Mouse (Mus musculus): ENCODE results near the gene Amh. TPM values are rescaled to one million over a fixed set of nuclear protein-coding genes. Genes with fewer than 3 reads are reported as not detected.
"Not testable (repeated sequence)": the region's sequence is repeated elsewhere in the genome, so short reads cannot be mapped to it uniquely, and the experiment has no call there.

Amh gene
- total RNA-seq, 2 experiments from 2014 or later: 1.6 to 1.9 TPM

GRCm38 (mm10) chr10:80823316-80823715, 18.3 kb downstream of the Amh start:
- intact Hi-C loops (cut with DNase I): no loop called here
- no peak for DNase-seq (ENCODE audit: low spot score in 2 of 2)

GRCm38 (mm10) chr10:80823847-80824643, 19.0 kb downstream of the Amh start:
- DNase-seq (ENCODE audit: low spot score in 2 of 2): no peak
- intact Hi-C loops (cut with DNase I): no loop called here

GRCm38 (mm10) chr10:80824827-80825226, 19.8 kb downstream of the Amh start:
- DNase-seq (ENCODE audit: low spot score in 2 of 2): no peak
- intact Hi-C loops (cut with DNase I): loop anchor here (5.0 kb wide), 1 partner anchor 52 kb away; no protein-coding TSS in a partner anchor

- intact Hi-C loops (cut with DNase I): loop anchor here (5.0 kb wide), 1 partner anchor 51 kb away; no protein-coding TSS in a partner anchor
Observed at GRCm38 (mm10) chr10:80826151-80827062, 21.4 kb downstream of the Amh start, which contains the start of gene Oaz1. Oaz1 (plus strand) TSS chr10:80826656.

GRCm38 (mm10) chr10:80827063-80827869, 22.2 kb downstream of the Amh start:
- no peak for DNase-seq (ENCODE audit: low spot score in 2 of 2)
- intact Hi-C loops (cut with DNase I): loop anchor here (5.0 kb wide), 1 partner anchor 50 kb away; no protein-coding TSS in a partner anchor

More at GRCm38 (mm10) chr10:80826151-80827062, 21.4 kb downstream of the Amh start, which contains the start of gene Oaz1:
- peak; percentile 99 to 100 for DNase-seq (ENCODE audit: low spot score in 2 of 2)

- DNase-seq (ENCODE audit: low spot score in 2 of 2): no peak
- intact Hi-C loops (cut with DNase I): loop anchor here (5.0 kb wide), 1 partner anchor 49 kb away; no protein-coding TSS in a partner anchor
Observed at GRCm38 (mm10) chr10:80827870-80828420, 22.9 kb downstream of the Amh start.

GRCm38 (mm10) chr10:80828587-80828986, 23.5 kb downstream of the Amh start:
- DNase-seq (ENCODE audit: low spot score in 2 of 2): not testable (repeated sequence)
- intact Hi-C loops (cut with DNase I): loop anchor here (5.0 kb wide), 1 partner anchor 49 kb away; no protein-coding TSS in a partner anchor

GRCm38 (mm10) chr10:80829359-80830278, 24.6 kb downstream of the Amh start:
- intact Hi-C loops (cut with DNase I): loop anchor here (5.0 kb wide), 2 partner anchors 48 to 168 kb away; no protein-coding TSS in a partner anchor
- no peak for DNase-seq (ENCODE audit: low spot score in 2 of 2)

- intact Hi-C loops (cut with DNase I): loop anchor here (5.0 kb wide), 1 partner anchor 166 kb away; no protein-coding TSS in a partner anchor
- DNase-seq (ENCODE audit: low spot score in 2 of 2): no peak
Observed at GRCm38 (mm10) chr10:80831136-80831535, 26.1 kb downstream of the Amh start.

- DNase-seq (ENCODE audit: low spot score in 2 of 2): no peak
- intact Hi-C loops (cut with DNase I): loop anchor here (5.0 kb wide), 1 partner anchor 164 kb away; no protein-coding TSS in a partner anchor
Observed at GRCm38 (mm10) chr10:80832818-80833217, 27.8 kb downstream of the Amh start.

GRCm38 (mm10) chr10:80835617-80836016, 30.6 kb downstream of the Amh start:
- intact Hi-C loops (cut with DNase I): no loop called here
- DNase-seq (ENCODE audit: low spot score in 2 of 2): no peak

GRCm38 (mm10) chr10:80836949-80837379, 31.9 kb downstream of the Amh start:
- no peak for DNase-seq (ENCODE audit: low spot score in 2 of 2)
- intact Hi-C loops (cut with DNase I): no loop called here

GRCm38 (mm10) chr10:80837827-80838226, 32.8 kb downstream of the Amh start:
- intact Hi-C loops (cut with DNase I): no loop called here
- no peak for DNase-seq (ENCODE audit: low spot score in 2 of 2)

GRCm38 (mm10) chr10:80838346-80838912, 33.4 kb downstream of the Amh start:
- intact Hi-C loops (cut with DNase I): no loop called here
- no peak for DNase-seq (ENCODE audit: low spot score in 2 of 2)

GRCm38 (mm10) chr10:80839848-80840247, 34.8 kb downstream of the Amh start:
- no peak for DNase-seq (ENCODE audit: low spot score in 2 of 2)
- intact Hi-C loops (cut with DNase I): no loop called here

GRCm38 (mm10) chr10:80841685-80842084, 36.6 kb downstream of the Amh start:
- no peak for DNase-seq (ENCODE audit: low spot score in 2 of 2)
- intact Hi-C loops (cut with DNase I): no loop called here

GRCm38 (mm10) chr10:80842334-80842733, 37.3 kb downstream of the Amh start:
- DNase-seq (ENCODE audit: low spot score in 2 of 2): no peak

More at GRCm38 (mm10) chr10:80842334-80842733, 37.3 kb downstream of the Amh start:
- intact Hi-C loops (cut with DNase I): no loop called here

Measured in left cerebral cortex, postnatal 14 days (tissue).